In the genomic region with DNA sequence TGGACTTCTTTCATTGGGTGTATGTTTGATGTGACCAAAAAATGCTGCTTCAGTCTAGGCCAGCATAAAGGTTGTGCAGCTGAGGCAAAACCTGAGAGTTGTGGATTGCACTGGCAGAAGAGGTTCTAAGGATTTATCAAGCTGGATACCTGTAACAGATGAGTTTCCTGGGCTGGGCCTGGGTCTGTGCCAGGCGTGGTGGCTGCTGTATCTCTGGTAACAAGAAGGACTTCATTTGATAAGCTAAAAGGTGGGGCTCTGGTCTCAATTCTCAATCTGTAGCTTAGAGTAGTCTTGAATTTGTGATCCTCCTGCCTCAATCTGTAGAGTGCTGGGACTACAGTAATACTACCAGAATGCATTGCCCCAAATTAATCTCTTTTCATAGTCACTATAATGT, we compare ENCODE assay signal across 25 mouse cellular contexts.
DNase-seq lines count a peak whose midpoint lies in the region; ATAC-seq lines count a peak whose summit lies in the region.
"Had no signal": no experiment of that assay in that cellular context is flagged by ENCODE, and none has a peak within 500 bp of the region (broad histone marks: within the 10 kb centered on the region; RNA-seq: fewer than 3 reads in every experiment).

No protein-coding gene starts in this region.

- no peaks in the 10 kb centered on the region for H3K9me3 ChIP-seq in liver, embryonic 11.5 days (ENCODE audit: control insufficient read depth, low read length)
- H3K9me3 ChIP-seq in liver, embryonic 16.5 days (replicated peaks; ENCODE audit: control insufficient read depth, low read length): no peaks in the 10 kb centered on the region
- H3K9me3 ChIP-seq in forebrain, embryonic 15.5 days: no peaks in the 10 kb centered on the region
- H3K9me3 ChIP-seq: embryonic facial prominence, embryonic 12.5 days; forebrain, embryonic 10.5 days; heart, embryonic 13.5 days; kidney, embryonic 15.5 days; midbrain, embryonic 12.5 days; neural tube, embryonic 13.5 days had no signal

- DNase-seq in spleen, adult 12 weeks (ENCODE audit: low spot score): peak; percentile 11
- DNase-seq in spleen, adult 18-20 months: no peak
- no peak for DNase-seq in liver, embryonic 11.5 days (ENCODE audit: low spot score)
- no peak for DNase-seq in right cerebral cortex, postnatal 14 days
- no peak for DNase-seq in adrenal gland, postnatal 10 days
- DNase-seq: adrenal gland, postnatal 14 days; forebrain, postnatal 0 days; heart, postnatal 10 days; kidney, adult 11 months; kidney, postnatal 25 days; left cerebral cortex, postnatal 4 days; lung, embryonic 14.5 days; lung, postnatal 14 days; thymus, postnatal 14 days had no signal

- H3K27ac ChIP-seq in liver, embryonic 11.5 days (ENCODE audit: low read depth, low read length): no peak overlapping the region
- no peak overlapping the region for H3K27ac ChIP-seq in liver, embryonic 16.5 days (ENCODE audit: low read length)
- H3K27ac ChIP-seq in forebrain, embryonic 15.5 days (replicated peaks): no peak overlapping the region
- H3K27ac ChIP-seq: embryonic facial prominence, embryonic 12.5 days; forebrain, embryonic 10.5 days; heart, embryonic 13.5 days; hindbrain, embryonic 14.5 days; kidney, embryonic 15.5 days; midbrain, embryonic 12.5 days; neural tube, embryonic 13.5 days had no signal

- no peak overlapping the region for H3K4me2 ChIP-seq in liver, embryonic 11.5 days
- no peak overlapping the region for H3K4me2 ChIP-seq in liver, embryonic 16.5 days (ENCODE audit: low read depth, low read length)
- no peak overlapping the region for H3K4me2 ChIP-seq in forebrain, embryonic 15.5 days (replicated peaks)
- H3K4me2 ChIP-seq: embryonic facial prominence, embryonic 12.5 days; heart, embryonic 13.5 days; hindbrain, embryonic 14.5 days; kidney, embryonic 15.5 days; lung, embryonic 14.5 days; midbrain, embryonic 12.5 days; neural tube, embryonic 13.5 days had no signal

- no peak overlapping the region for H3K4me3 ChIP-seq in liver, embryonic 11.5 days (ENCODE audit: low read depth, low read length)
- no peak overlapping the region for H3K4me3 ChIP-seq in liver, embryonic 16.5 days (ENCODE audit: low read depth, low read length)
- H3K4me3 ChIP-seq in forebrain, embryonic 15.5 days: no peak overlapping the region
- H3K4me3 ChIP-seq: embryonic facial prominence, embryonic 12.5 days; forebrain, embryonic 10.5 days; heart, embryonic 13.5 days; kidney, embryonic 15.5 days; midbrain, embryonic 12.5 days; neural tube, embryonic 13.5 days had no signal

- no peaks in the 10 kb centered on the region for H3K36me3 ChIP-seq in liver, embryonic 11.5 days (ENCODE audit: control insufficient read depth, insufficient read depth, low read length)
- no peaks in the 10 kb centered on the region for H3K36me3 ChIP-seq in liver, embryonic 16.5 days (ENCODE audit: control insufficient read depth, insufficient read depth)
- no peaks in the 10 kb centered on the region for H3K36me3 ChIP-seq in forebrain, embryonic 15.5 days
- H3K36me3 ChIP-seq: embryonic facial prominence, embryonic 12.5 days; forebrain, embryonic 10.5 days; heart, embryonic 13.5 days; kidney, embryonic 15.5 days; midbrain, embryonic 12.5 days; neural tube, embryonic 13.5 days had no signal

- peak; percentile 75 for ATAC-seq in liver, embryonic 11.5 days (replicated peaks; ENCODE audit: low FRiP score)
- peak; percentile 55 for ATAC-seq in liver, embryonic 16.5 days (ENCODE audit: low read depth)
- no peak for ATAC-seq in forebrain, embryonic 15.5 days (replicated peaks)
- ATAC-seq: CD4-positive, CD25-positive, alpha-beta regulatory T cell, adult 4 months; forebrain, postnatal 0 days; inflammation-experienced regulatory T-cells, adult 6 months had no signal

- H3K27me3 ChIP-seq in liver, embryonic 11.5 days (replicated peaks; ENCODE audit: control insufficient read depth, insufficient read depth, low read length): no peaks in the 10 kb centered on the region
- H3K27me3 ChIP-seq in liver, embryonic 16.5 days (ENCODE audit: control insufficient read depth, insufficient read depth, low read depth, low read length): no peaks in the 10 kb centered on the region
- no peaks in the 10 kb centered on the region for H3K27me3 ChIP-seq in forebrain, embryonic 15.5 days
- H3K27me3 ChIP-seq: embryonic facial prominence, embryonic 12.5 days; heart, embryonic 13.5 days; kidney, embryonic 15.5 days; midbrain, embryonic 12.5 days; neural tube, embryonic 13.5 days had no signal

- H3K4me1 ChIP-seq in liver, embryonic 11.5 days (replicated peaks; ENCODE audit: control insufficient read depth, insufficient read depth, low read length): peaks cover 9% of the 10 kb centered on the region
- peaks cover 15% of the 10 kb centered on the region for H3K4me1 ChIP-seq in liver, embryonic 16.5 days (ENCODE audit: control insufficient read depth, low read depth, low read length)
- H3K4me1 ChIP-seq in forebrain, embryonic 15.5 days: no peaks in the 10 kb centered on the region
- H3K4me1 ChIP-seq: embryonic facial prominence, embryonic 12.5 days; forebrain, embryonic 10.5 days; kidney, embryonic 15.5 days; midbrain, embryonic 12.5 days; neural tube, embryonic 13.5 days had no signal

- 27% methylated on average over 1 of the region's 1 CpGs for WGBS in liver, embryonic 11.5 days
- WGBS in liver, embryonic 16.5 days (ENCODE audit: insufficient replicate concordance): 33% methylated on average over 1 of the region's 1 CpGs
- 87% methylated on average over 1 of the region's 1 CpGs for WGBS in forebrain, embryonic 15.5 days

- H3K9ac ChIP-seq in liver, embryonic 11.5 days (ENCODE audit: low read depth, low read length): no peak overlapping the region
- H3K9ac ChIP-seq in liver, embryonic 16.5 days (ENCODE audit: low read depth, low read length): no peak overlapping the region
- no peak overlapping the region for H3K9ac ChIP-seq in forebrain, embryonic 15.5 days (replicated peaks)
- H3K9ac ChIP-seq: embryonic facial prominence, embryonic 12.5 days; forebrain, postnatal 0 days; heart, embryonic 13.5 days; hindbrain, embryonic 14.5 days; kidney, embryonic 15.5 days; lung, embryonic 14.5 days; midbrain, embryonic 12.5 days; neural tube, embryonic 13.5 days had no signal
